Mouse (Mus musculus) E14TG2a.4 (cell line): Measurements from ENCODE around the gene Wfdc1.

Source experiments
- CTCF ChIP-seq: conservative IDR thresholded peaks from 2 replicates; pipeline ENCODE4 v1.5.1; 2014; ENCODE audit warnings: low read length
- NANOG ChIP-seq: IDR thresholded peaks from 2 replicates; pipeline ENCODE4 v1.6.1; 2014; ENCODE audit warnings: borderline replicate concordance, low read length, mixed read lengths
- POU5F1 ChIP-seq: IDR thresholded peaks from 2 replicates; pipeline ENCODE4 v1.6.1; 2014; ENCODE audit warnings: low read length, borderline replicate concordance

DNA sequence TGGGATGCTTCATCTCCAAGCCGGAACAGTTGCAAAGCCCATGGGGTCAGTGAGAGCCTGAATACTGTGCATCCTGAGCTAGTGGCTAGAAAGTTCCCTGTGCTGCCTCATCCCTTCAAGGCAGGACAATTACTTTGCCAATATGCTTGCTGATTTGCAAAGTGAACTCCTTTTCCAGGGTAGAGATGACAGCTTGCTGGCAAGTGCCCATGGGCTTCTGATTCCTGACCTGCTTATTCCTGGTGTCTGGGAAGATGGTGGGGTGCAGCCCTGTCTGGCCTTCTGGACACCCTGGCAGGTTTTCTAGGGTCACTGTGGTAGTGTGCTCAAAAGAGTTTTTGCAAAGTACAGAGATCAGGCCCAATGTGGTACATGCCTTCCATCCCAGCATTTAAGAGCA is 23.2 kb upstream of the Wfdc1 start:
- no peak for TF ChIP-seq CTCF
- no peak for TF ChIP-seq NANOG
- TF ChIP-seq POU5F1: no peak
